Mouse (Mus musculus) heart, adult 2 months (tissue): ENCODE measurements around the gene Ccdc122. TPM values are rescaled to one million over a fixed set of nuclear protein-coding genes. Genes with fewer than 3 reads are reported as not detected.

Experiments used
- DNase-seq, 2 experiments: peaks; one replicate each; pipeline ENCODE4 v3.0.0; 2021
- H3K27ac ChIP-seq: fragments of 200-600 bp; 2 replicates; pipeline ENCODE4 v1.8.1; 2022
- H3K27me3 ChIP-seq: fragments of 200-500 bp; 2 replicates; pipeline ENCODE4 v1.6.1; 2012; ENCODE audit warnings: mild to moderate bottlenecking, low read length, inconsistent platforms, mixed read lengths; ENCODE audit not compliant: control insufficient read depth, insufficient read depth
- H3K36me3 ChIP-seq: fragments of 200-500 bp; 2 replicates; pipeline ENCODE4 v1.6.1; 2012; ENCODE audit warnings: low read length, inconsistent platforms; ENCODE audit not compliant: control insufficient read depth, insufficient read depth
- H3K4me1 ChIP-seq: fragments of 200-500 bp; 2 replicates; pipeline ENCODE4 v1.6.1; 2011; ENCODE audit warnings: low read length; ENCODE audit not compliant: control insufficient read depth, insufficient read depth
- H3K4me3 ChIP-seq: fragments of 200-600 bp; 2 replicates; pipeline ENCODE4 v1.8.1; 2022
- H3K79me2 ChIP-seq: fragments of 200-500 bp; replicated peaks from 2 replicates; pipeline ENCODE4 v1.6.1; 2012; ENCODE audit warnings: mild to moderate bottlenecking, inconsistent platforms, low read length, moderate library complexity, mixed read lengths; ENCODE audit not compliant: control insufficient read depth, insufficient read depth
- H3K9ac ChIP-seq: fragments of 200-500 bp; 2 replicates; pipeline ENCODE4 v1.6.1; 2012; ENCODE audit warnings: low read depth, mild to moderate bottlenecking, control low read depth, inconsistent platforms, low read length, mixed read lengths
- CTCF ChIP-seq: fragments of 200-600 bp; IDR thresholded peaks from 2 replicates; pipeline ENCODE4 v1.8.1; 2022; ENCODE audit warnings: antibody characterized with exemption, mild to moderate bottlenecking, moderate library complexity
- EP300 ChIP-seq: fragments of 200-500 bp; IDR thresholded peaks from 2 replicates; pipeline ENCODE4 v1.6.1; 2011; ENCODE audit warnings: low read depth, low read length, control low read depth; ENCODE audit not compliant: insufficient read depth
- POLR2A ChIP-seq: fragments of 200-500 bp; IDR thresholded peaks from 2 replicates; pipeline ENCODE4 v1.6.1; 2011; ENCODE audit warnings: mild to moderate bottlenecking, low read depth, low read length, control low read depth; ENCODE audit not compliant: insufficient read depth
- WGBS: fragments of 180-500 bp; shearing (Covaris S2); methylation state at CpG from one replicate; pipeline ENCODE4 v1.1.7; 2018; 5-methylcytosine and 5-hydroxymethylcytosine counted together
- intact Hi-C: fragments of 180-260 bp; cut with DNase I; formaldehyde crosslinking; loops from one replicate; pipeline ENCODE4 v1.15.1; 2025
- polyA plus RNA-seq: library from polyadenylated mRNA; depleted of rRNA; stranded (reverse); fragments of >200 nt; gene quantifications from 2 replicates; pipeline ENCODE4 v1.2.3, GENCODE M21; 2012; rRNA removed
- total RNA-seq, 2 experiments: library from RNA; stranded (reverse); gene quantifications; 2 replicates each; pipeline ENCODE4 v1.2.3; 2021

Ccdc122 gene
- total and polyA plus RNA-seq, 3 experiments, result 0.57 to 0.75 (median 0.68) TPM

GRCm38 (mm10) chr14:77157505-77157911, 120.9 kb downstream of the Ccdc122 start:
- peaks cover 13% of the 10 kb centered on the region for H3K27me3 ChIP-seq
- DNase-seq, result peak; percentile 65 to 70

GRCm38 (mm10) chr14:77159397-77159796, 122.8 kb downstream of the Ccdc122 start:
- Histone ChIP-seq H3K4me3 (no peak overlapping the region), H3K79me2 (no peaks in the 10 kb centered on the region), H3K4me1 (no peaks in the 10 kb centered on the region), H3K36me3 (no peaks in the 10 kb centered on the region), H3K27ac (no peak overlapping the region), H3K9ac (no peak overlapping the region), H3K27me3 (peaks cover 13% of the 10 kb centered on the region)
- TF ChIP-seq CTCF (no peak), EP300 (no peak), POLR2A (no peak)
- no peak for DNase-seq
- WGBS, result 81% methylated on average over 5 of the region's 5 CpGs
- intact Hi-C loops, result loop anchor here (10.0 kb wide), 1 partner anchor 95 kb away; no protein-coding TSS in a partner anchor

More at GRCm38 (mm10) chr14:77157505-77157911, 120.9 kb downstream of the Ccdc122 start:
- peak overlapping the region; percentile 49 for H3K4me3 ChIP-seq
- no peaks in the 10 kb centered on the region for H3K4me1 ChIP-seq
- H3K79me2 ChIP-seq, result no peaks in the 10 kb centered on the region
- 2% methylated on average over 31 of the region's 31 CpGs for WGBS
- H3K36me3 ChIP-seq, result no peaks in the 10 kb centered on the region
- intact Hi-C loops, result loop anchor here (10.0 kb wide), 1 partner anchor 97 kb away; no protein-coding TSS in a partner anchor
- TF ChIP-seq EP300 (no peak), CTCF (no peak), POLR2A (no peak)
- H3K9ac ChIP-seq, result no peak overlapping the region
- H3K27ac ChIP-seq, result no peak overlapping the region

Other genes with a start within 250 kb of the Ccdc122 start
- gene Lacc1, start 132 bp downstream of the Ccdc122 start, total RNA-seq, result 1 to 10 TPM; 2.5 to 2.6 TPM
- 2.5 and 4.0 TPM in 2 replicates for gene Lacc1, start 132 bp downstream of the Ccdc122 start, polyA plus RNA-seq
- under 1 TPM; 0.78 to 0.80 TPM for gene Enox1, start 120.0 kb downstream of the Ccdc122 start, total RNA-seq
- 0.23 and 0.47 TPM in 2 replicates for gene Enox1, start 120.0 kb downstream of the Ccdc122 start, polyA plus RNA-seq